Mouse (Mus musculus) retina, embryonic 14.5 days (tissue): Measurements from ENCODE around the gene Gm7544.
A peak's percentile ranks its signal among the peaks of the same experiment; 100 is the strongest.
"Not testable (repeated sequence)": the region's sequence is repeated elsewhere in the genome, so short reads cannot be mapped to it uniquely, and the experiment has no call there.

Experiments used
- DNase-seq: peaks from one replicate; pipeline ENCODE4 v3.0.0-alpha.2; 2015; ENCODE audit warnings: low spot score

Gm7544 gene

GRCm38 (mm10) chr1:82924650-82925049, 31.2 kb downstream of the Gm7544 start, which contains the start of gene A030014E15Rik:
Gene A030014E15Rik, plus strand, starts transcription at chr1:82924917.
- DNase-seq = no peak

- DNase-seq = not testable (repeated sequence)
Measured at GRCm38 (mm10) chr1:82913434-82913833, 42.4 kb downstream of the Gm7544 start.

DNA sequence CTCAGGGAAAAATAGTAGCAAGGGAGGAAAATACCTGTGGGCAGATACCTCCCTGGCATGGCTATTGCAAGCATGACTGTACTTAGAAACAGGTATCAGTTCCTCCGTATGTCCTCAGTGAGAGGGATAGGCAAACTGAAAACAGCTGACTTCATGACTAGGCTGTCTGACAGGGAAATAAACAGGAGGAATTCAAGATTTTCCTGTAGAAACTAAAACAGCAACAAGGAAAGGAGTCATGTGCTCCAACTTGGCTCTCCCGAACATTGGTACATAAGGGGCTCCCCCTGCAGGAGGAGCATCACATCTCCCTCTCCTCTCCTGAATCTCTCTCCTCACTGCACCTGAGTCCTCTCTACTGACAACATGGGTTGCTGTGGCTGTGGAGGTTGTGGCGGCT, 42.8 kb downstream of the Gm7544 start, which contains the start of gene A030005L19Rik:
Gene A030005L19Rik, plus strand, starts transcription at position 301 of the 400 bp plus-strand sequence.
- DNase-seq = no peak

DNA sequence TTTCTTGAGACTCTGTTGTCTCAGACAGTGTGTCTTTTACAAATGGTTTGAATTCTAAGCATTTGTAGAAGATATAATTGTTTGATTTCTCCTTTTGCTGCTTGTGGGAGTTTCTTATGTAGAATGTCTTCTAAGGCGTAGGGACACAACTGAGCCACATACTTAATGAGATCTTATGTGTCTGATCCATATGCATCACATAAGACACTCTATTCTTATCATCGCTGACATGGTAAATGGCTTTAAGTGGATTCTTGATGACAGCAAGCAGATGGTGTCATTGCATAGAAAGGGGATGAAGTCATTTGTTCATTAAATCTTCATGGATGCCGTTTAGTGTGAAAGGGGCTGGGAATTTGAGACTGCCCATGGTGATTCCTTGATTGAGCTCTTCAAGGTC, 49.9 kb downstream of the Gm7544 start:
- peak; percentile 31 for DNase-seq
